Mouse (Mus musculus): ENCODE results near the gene Gm5767.
A peak's percentile ranks its signal among the peaks of the same experiment; 100 is the strongest.

The Gm5767 gene

GRCm38 (mm10) chr16:8680470-8680869 lies at the start of gene Gm5767:
Gene Gm5767, plus strand, starts transcription at chr16:8680770.
- no peak for DNase-seq (ENCODE audit: low spot score in 2 of 2)

- DNase-seq (ENCODE audit: low spot score in 2 of 2), result no peak
Observed at GRCm38 (mm10) chr16:8631428-8631827, 49.1 kb upstream of the Gm5767 start.

DNA sequence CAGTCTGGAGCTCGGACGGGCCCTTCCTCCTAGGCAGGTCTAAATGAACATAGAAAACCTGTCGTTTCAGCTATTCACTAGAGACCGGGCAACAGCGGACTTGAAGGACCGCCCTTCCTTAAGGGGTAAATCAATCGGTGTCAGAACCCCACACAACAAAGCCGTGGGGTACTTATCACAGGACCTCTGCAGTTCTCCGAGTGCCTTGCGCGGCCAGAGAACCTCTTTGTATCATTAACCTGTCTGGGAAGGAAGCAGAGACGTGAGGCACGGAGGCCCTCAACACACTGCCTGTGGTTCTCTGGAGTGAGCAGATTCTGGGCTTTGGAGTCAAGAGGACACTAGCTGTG lies 43.7 kb upstream of the Gm5767 start:
- DNase-seq (ENCODE audit: low spot score in 2 of 2), result no peak

GRCm38 (mm10) chr16:8637217-8638051 lies 43.1 kb upstream of the Gm5767 start, which contains the start of the genes Pmm2 and Tmem186:
Gene Pmm2, plus strand, starts transcription at chr16:8637674.
Gene Tmem186, minus strand, starts transcription at chr16:8637712.
- peak; percentile 83 to 87 for DNase-seq (ENCODE audit: low spot score in 2 of 2)

- DNase-seq (ENCODE audit: low spot score in 2 of 2), result no peak
Observed at GRCm38 (mm10) chr16:8638131-8638530, 42.4 kb upstream of the Gm5767 start.

GRCm38 (mm10) chr16:8639466-8640191 lies 40.9 kb upstream of the Gm5767 start:
- DNase-seq (ENCODE audit: low spot score in 2 of 2), result no peak

DNA sequence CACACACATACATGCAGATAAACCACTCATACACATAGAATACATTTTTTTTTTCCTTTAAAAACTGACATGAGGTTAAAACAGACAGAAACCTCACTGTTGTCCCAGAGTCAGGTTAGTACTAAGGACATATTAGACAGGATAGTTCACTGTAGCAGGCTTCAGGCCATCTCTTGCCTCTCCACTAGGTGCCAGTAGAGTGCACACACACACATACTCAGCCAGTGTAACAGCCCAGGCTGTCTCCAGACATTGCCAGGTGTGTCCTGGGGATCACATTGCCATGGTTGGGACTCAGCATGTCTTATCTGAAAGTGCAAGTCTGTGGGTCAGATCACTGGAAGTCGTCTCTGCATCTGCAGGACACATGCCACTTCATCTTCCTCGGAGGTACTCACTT lies 36.7 kb upstream of the Gm5767 start:
- peak in 1 of 2 experiments; percentile 30 for DNase-seq (ENCODE audit: low spot score in 2 of 2)

GRCm38 (mm10) chr16:8645546-8645945 lies 35.0 kb upstream of the Gm5767 start:
- DNase-seq (ENCODE audit: low spot score in 2 of 2), result no peak

- no peak for DNase-seq (ENCODE audit: low spot score in 2 of 2)
Observed at GRCm38 (mm10) chr16:8650007-8650406, 30.6 kb upstream of the Gm5767 start.

DNA sequence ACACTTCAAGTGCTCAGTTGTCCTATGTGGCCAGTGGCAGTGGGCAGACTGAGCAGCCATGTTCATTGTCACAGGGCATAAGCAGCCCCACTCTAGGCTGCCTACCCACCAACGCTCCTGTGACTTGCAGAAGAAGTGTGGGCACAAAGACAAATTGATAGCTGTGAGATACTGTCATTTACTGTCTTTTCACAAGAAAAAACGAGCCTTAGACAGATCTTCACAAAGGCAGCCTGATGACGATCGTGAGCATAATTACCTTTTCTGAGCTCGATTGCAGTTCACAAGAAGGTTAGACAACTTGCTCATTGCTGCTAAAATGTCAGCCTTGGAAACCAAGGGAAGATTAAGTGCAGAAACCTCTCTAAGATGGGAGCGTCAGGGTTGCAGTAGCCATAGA lies 25.5 kb upstream of the Gm5767 start:
- no peak for DNase-seq (ENCODE audit: low spot score in 2 of 2)

GRCm38 (mm10) chr16:8655599-8655998 lies 25.0 kb upstream of the Gm5767 start:
- no peak for DNase-seq (ENCODE audit: low spot score in 2 of 2)

DNA sequence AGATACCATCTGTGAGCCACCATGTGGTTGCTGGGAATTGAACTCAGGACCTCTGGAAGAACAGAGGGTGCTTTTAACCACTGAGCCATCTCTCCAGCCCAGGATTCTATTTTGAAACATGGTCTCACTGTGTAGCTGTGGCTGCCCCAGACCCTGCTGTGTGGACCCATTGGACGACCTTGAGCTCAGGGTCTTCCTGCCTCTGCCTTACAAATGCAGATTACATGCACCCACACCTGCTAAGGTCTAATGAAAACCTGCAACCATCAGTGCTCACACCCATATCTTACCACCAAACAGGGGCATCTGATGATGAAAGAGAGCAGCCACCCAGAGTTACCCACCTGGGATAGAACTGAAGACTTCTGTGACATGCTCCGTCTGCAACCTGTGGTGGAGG lies 24.3 kb upstream of the Gm5767 start:
- no peak for DNase-seq (ENCODE audit: low spot score in 2 of 2)

- DNase-seq (ENCODE audit: low spot score in 2 of 2), result no peak
Observed at GRCm38 (mm10) chr16:8658349-8658748, 22.2 kb upstream of the Gm5767 start.

DNA sequence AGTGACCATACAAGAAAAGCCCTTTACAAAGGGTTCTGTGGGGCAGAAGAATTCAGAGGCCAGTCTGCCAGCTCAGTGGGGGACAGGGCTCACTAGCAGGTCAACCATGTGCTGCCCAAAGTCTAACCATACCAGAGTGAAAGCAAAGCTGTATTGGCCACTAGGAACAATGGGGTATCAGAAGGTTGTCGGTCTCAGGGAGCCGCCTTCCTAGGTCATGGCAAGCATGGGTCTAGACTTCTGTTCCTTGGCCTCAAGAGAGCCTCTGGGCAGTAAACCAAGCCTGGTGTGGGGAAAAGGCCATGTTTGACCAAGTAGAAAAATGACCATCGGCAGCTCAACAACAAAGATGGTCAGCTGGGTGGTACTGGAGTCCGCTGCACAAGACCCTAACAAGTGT lies 21.8 kb upstream of the Gm5767 start:
- no peak for DNase-seq (ENCODE audit: low spot score in 2 of 2)

- no peak for DNase-seq (ENCODE audit: low spot score in 2 of 2)
Observed at GRCm38 (mm10) chr16:8663022-8663421, 17.5 kb upstream of the Gm5767 start.

GRCm38 (mm10) chr16:8663606-8664539 lies 16.7 kb upstream of the Gm5767 start:
- DNase-seq (ENCODE audit: low spot score in 2 of 2), result no peak

GRCm38 (mm10) chr16:8665367-8665766 lies 15.2 kb upstream of the Gm5767 start:
- DNase-seq (ENCODE audit: low spot score in 2 of 2), result no peak

GRCm38 (mm10) chr16:8666452-8666851 lies 14.1 kb upstream of the Gm5767 start:
- no peak for DNase-seq (ENCODE audit: low spot score in 2 of 2)

GRCm38 (mm10) chr16:8667261-8667660 lies 13.3 kb upstream of the Gm5767 start:
- DNase-seq (ENCODE audit: low spot score in 2 of 2), result no peak

GRCm38 (mm10) chr16:8667814-8668213 lies 12.8 kb upstream of the Gm5767 start:
- DNase-seq (ENCODE audit: low spot score in 2 of 2), result no peak

- no peak for DNase-seq (ENCODE audit: low spot score in 2 of 2)
Observed at GRCm38 (mm10) chr16:8668386-8668785, 12.2 kb upstream of the Gm5767 start.

DNA sequence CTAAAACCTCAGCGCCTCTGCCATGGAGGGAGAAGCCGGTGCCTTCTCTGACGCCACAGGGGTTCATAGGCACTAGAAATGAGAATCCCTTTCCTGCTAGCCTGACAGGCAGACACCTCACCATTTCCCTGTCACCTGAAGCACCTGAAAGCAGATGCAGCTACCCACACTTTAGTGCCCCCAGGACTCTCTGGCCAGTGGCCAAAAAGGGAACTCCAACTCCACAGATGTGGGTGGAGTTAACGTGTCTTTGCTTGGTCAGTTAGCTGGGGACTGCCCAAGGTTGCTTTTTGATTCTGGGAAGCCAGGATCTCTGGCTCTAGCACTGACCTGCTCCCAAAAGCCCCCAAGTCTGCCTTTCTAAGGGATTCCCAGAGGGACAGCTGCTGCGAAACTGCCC lies 11.1 kb upstream of the Gm5767 start:
- no peak for DNase-seq (ENCODE audit: low spot score in 2 of 2)
